In the genomic region with DNA sequence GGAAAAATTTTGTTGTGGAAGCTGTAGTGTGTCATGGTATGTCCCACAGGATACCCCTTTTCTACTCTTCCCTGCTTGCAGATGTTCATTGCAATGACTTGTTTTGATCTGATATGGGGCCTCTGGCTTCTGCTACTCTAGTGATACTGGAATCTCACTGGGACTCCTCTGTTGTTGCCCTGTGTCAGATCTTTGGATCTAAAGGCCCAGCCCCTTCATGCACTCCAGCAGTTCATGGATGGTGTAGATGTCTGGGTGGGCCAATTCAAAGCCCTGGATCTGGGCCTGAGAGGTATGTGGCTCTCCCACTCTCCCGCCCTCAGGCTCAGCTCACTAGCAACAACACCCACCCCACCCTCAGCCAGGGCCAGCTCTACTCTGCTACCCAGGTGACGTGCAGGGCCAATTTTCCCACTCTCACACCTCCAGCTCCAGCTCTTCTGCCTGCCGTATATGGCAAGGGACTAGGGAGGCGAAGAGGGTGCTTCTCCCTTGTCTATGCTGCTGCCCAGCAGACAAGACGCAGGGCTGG, we compare ENCODE assay signal across 22 mouse cellular contexts. TPM values are rescaled to one million over a fixed set of nuclear protein-coding genes. Genes with fewer than 3 reads are reported as not detected.
DNase-seq lines count a peak whose midpoint lies in the region; ATAC-seq and TF ChIP-seq lines count a peak whose summit lies in the region.
"Had no signal": no experiment of that assay in that cellular context is flagged by ENCODE, and none has a peak within 500 bp of the region (broad histone marks: within the 10 kb centered on the region; RNA-seq: fewer than 3 reads in every experiment).

No protein-coding gene starts in this region.

- H3K27me3 ChIP-seq in hindbrain, postnatal 0 days (ENCODE audit: insufficient read depth, low read length) = no peaks in the 10 kb centered on the region
- H3K27me3 ChIP-seq in hindbrain, embryonic 14.5 days (ENCODE audit: control insufficient read depth, insufficient read depth, low read length) = no peaks in the 10 kb centered on the region
- H3K27me3 ChIP-seq in lung, embryonic 15.5 days = no peaks in the 10 kb centered on the region
- no peaks in the 10 kb centered on the region for H3K27me3 ChIP-seq in limb, embryonic 15.5 days
- no peaks in the 10 kb centered on the region for H3K27me3 ChIP-seq in liver, embryonic 13.5 days
- H3K27me3 ChIP-seq: embryonic facial prominence, embryonic 15.5 days; hindbrain, embryonic 12.5 days; midbrain, embryonic 12.5 days; stomach, embryonic 15.5 days had no signal

- H3K9ac ChIP-seq in hindbrain, postnatal 0 days (replicated peaks; ENCODE audit: low read length) = no peak overlapping the region
- no peak overlapping the region for H3K9ac ChIP-seq in hindbrain, embryonic 14.5 days
- no peak overlapping the region for H3K9ac ChIP-seq in lung, embryonic 15.5 days
- no peak overlapping the region for H3K9ac ChIP-seq in limb, embryonic 15.5 days
- no peak overlapping the region for H3K9ac ChIP-seq in liver, embryonic 13.5 days
- H3K9ac ChIP-seq: embryonic facial prominence, embryonic 15.5 days; hindbrain, embryonic 12.5 days; midbrain, embryonic 12.5 days; stomach, embryonic 15.5 days had no signal

- no peaks in the 10 kb centered on the region for H3K4me1 ChIP-seq in hindbrain, postnatal 0 days (ENCODE audit: insufficient read depth, low read length)
- no peaks in the 10 kb centered on the region for H3K4me1 ChIP-seq in hindbrain, embryonic 14.5 days (replicated peaks; ENCODE audit: control insufficient read depth, insufficient read depth, low read length)
- H3K4me1 ChIP-seq in lung, embryonic 15.5 days = no peaks in the 10 kb centered on the region
- no peaks in the 10 kb centered on the region for H3K4me1 ChIP-seq in limb, embryonic 15.5 days
- peaks cover 16% of the 10 kb centered on the region for H3K4me1 ChIP-seq in liver, embryonic 13.5 days (replicated peaks)
- H3K4me1 ChIP-seq: embryonic facial prominence, embryonic 15.5 days; hindbrain, embryonic 12.5 days; midbrain, embryonic 12.5 days; stomach, embryonic 15.5 days had no signal

- TF ChIP-seq CTCF in hindbrain, postnatal 0 days (IDR thresholded peaks at IDR 0.05; ENCODE audit: low read depth) = no peak

- no peak overlapping the region for H3K4me2 ChIP-seq in hindbrain, postnatal 0 days (ENCODE audit: low read depth, low read length)
- no peak overlapping the region for H3K4me2 ChIP-seq in hindbrain, embryonic 14.5 days (replicated peaks)
- H3K4me2 ChIP-seq in lung, embryonic 15.5 days = no peak overlapping the region
- no peak overlapping the region for H3K4me2 ChIP-seq in limb, embryonic 15.5 days
- H3K4me2 ChIP-seq in liver, embryonic 13.5 days = no peak overlapping the region
- H3K4me2 ChIP-seq: embryonic facial prominence, embryonic 15.5 days; heart, embryonic 11.5 days; hindbrain, embryonic 12.5 days; midbrain, embryonic 12.5 days; stomach, embryonic 15.5 days had no signal

- 93% methylated on average over 5 of the region's 5 CpGs for WGBS in hindbrain, postnatal 0 days
- WGBS in hindbrain, embryonic 14.5 days = 97% methylated on average over 5 of the region's 5 CpGs
- 90% methylated on average over 5 of the region's 5 CpGs for WGBS in lung, embryonic 15.5 days
- WGBS in limb, embryonic 15.5 days = 90% methylated on average over 5 of the region's 5 CpGs
- WGBS in liver, embryonic 13.5 days (ENCODE audit: insufficient replicate concordance) = 90% methylated on average over 5 of the region's 5 CpGs

- no peak for DNase-seq in hindbrain, postnatal 0 days (ENCODE audit: low spot score)
- no peak for DNase-seq in hindbrain, embryonic 14.5 days (ENCODE audit: low spot score)
- no peak for DNase-seq in lung, postnatal 10 days
- DNase-seq in liver, embryonic 13.5 days = no peak
- no peak for DNase-seq in embryo, embryonic 9.5 days (ENCODE audit: extremely low spot score)
- DNase-seq: adrenal gland, adult 8-10 months; cerebellum, adult 2 months; cerebellum, postnatal 25 days; gastrocnemius, postnatal 10 days; kidney, adult 11 months; layer of hippocampus, adult 9-11 months; thymus, adult 2 months; thymus, postnatal 4 days had no signal

- 0 out of 2 replicates have a peak, but pooled peaks have one; percentile 18 for ATAC-seq in hindbrain, postnatal 0 days
- ATAC-seq in hindbrain, embryonic 14.5 days (ENCODE audit: low FRiP score) = no peak
- ATAC-seq in lung, embryonic 15.5 days (ENCODE audit: borderline replicate concordance, extremely low read depth, low FRiP score, low TSS enrichment) = 0 out of 2 replicates have a peak, but pooled peaks have one; percentile 35
- ATAC-seq in limb, embryonic 15.5 days (ENCODE audit: insufficient number of reproducible peaks, low FRiP score, low TSS enrichment, low read depth) = 0 out of 2 replicates have a peak, but pooled peaks have one; percentile 24
- peak; percentile 70 for ATAC-seq in liver, embryonic 13.5 days (ENCODE audit: low read depth)
- ATAC-seq: activated CD4-positive, CD25-positive, alpha-beta regulatory T cell, adult 4 months; forebrain, embryonic 16.5 days had no signal

- H3K27ac ChIP-seq in hindbrain, postnatal 0 days = no peak overlapping the region
- H3K27ac ChIP-seq in hindbrain, embryonic 14.5 days = no peak overlapping the region
- H3K27ac ChIP-seq in lung, embryonic 15.5 days = no peak overlapping the region
- no peak overlapping the region for H3K27ac ChIP-seq in limb, embryonic 15.5 days
- H3K27ac ChIP-seq in liver, embryonic 13.5 days = no peak overlapping the region
- H3K27ac ChIP-seq: embryonic facial prominence, embryonic 15.5 days; hindbrain, embryonic 12.5 days; midbrain, embryonic 12.5 days; stomach, embryonic 15.5 days had no signal

- no peak overlapping the region for H3K4me3 ChIP-seq in hindbrain, postnatal 0 days (ENCODE audit: low read length)
- no peak overlapping the region for H3K4me3 ChIP-seq in hindbrain, embryonic 14.5 days (replicated peaks; ENCODE audit: low read length)
- H3K4me3 ChIP-seq in lung, embryonic 15.5 days = no peak overlapping the region
- no peak overlapping the region for H3K4me3 ChIP-seq in limb, embryonic 15.5 days
- no peak overlapping the region for H3K4me3 ChIP-seq in liver, embryonic 13.5 days (replicated peaks)
- H3K4me3 ChIP-seq: embryonic facial prominence, embryonic 15.5 days; hindbrain, embryonic 12.5 days; midbrain, embryonic 12.5 days; stomach, embryonic 15.5 days had no signal

- H3K9me3 ChIP-seq in hindbrain, postnatal 0 days (ENCODE audit: low read length) = no peaks in the 10 kb centered on the region
- H3K9me3 ChIP-seq in hindbrain, embryonic 14.5 days (ENCODE audit: control insufficient read depth, low read length) = peaks cover 3% of the 10 kb centered on the region; the same call in 1 of the 2 replicates
- no peaks in the 10 kb centered on the region for H3K9me3 ChIP-seq in lung, embryonic 15.5 days
- H3K9me3 ChIP-seq in limb, embryonic 15.5 days = no peaks in the 10 kb centered on the region
- H3K9me3 ChIP-seq in liver, embryonic 13.5 days (replicated peaks) = no peaks in the 10 kb centered on the region
- H3K9me3 ChIP-seq: embryonic facial prominence, embryonic 15.5 days; midbrain, embryonic 12.5 days; stomach, embryonic 15.5 days had no signal

- H3K36me3 ChIP-seq in hindbrain, postnatal 0 days (ENCODE audit: insufficient read depth, low read length) = 0 out of 2 replicates have a peak, but pooled peaks cover 9% of the 10 kb centered on the region
- 0 out of 2 replicates have a peak, but pooled peaks cover 7% of the 10 kb centered on the region for H3K36me3 ChIP-seq in hindbrain, embryonic 14.5 days (replicated peaks; ENCODE audit: control insufficient read depth, insufficient read depth)
- peaks cover 28% of the 10 kb centered on the region for H3K36me3 ChIP-seq in lung, embryonic 15.5 days
- peaks cover 29% of the 10 kb centered on the region for H3K36me3 ChIP-seq in limb, embryonic 15.5 days
- peaks cover 25% of the 10 kb centered on the region for H3K36me3 ChIP-seq in liver, embryonic 13.5 days

RNA-seq across cellular contexts. Expression of gene Mrps9, which starts 13.8 kb away (rescaled TPM):
- 21.2 and 27.8 TPM in 2 replicates for total RNA-seq in hindbrain, postnatal 0 days (2014; rRNA removed)
- 33.6 and 36.9 TPM in 2 replicates for polyA plus RNA-seq in hindbrain, postnatal 0 days (2015; fragmentation: Nextera tagmentation; extraction: Ambion mirVana)
- 29.0 and 36.3 TPM in 2 replicates for polyA plus RNA-seq in hindbrain, embryonic 14.5 days (2014; fragmentation: Nextera tagmentation; extraction: Ambion mirVana)
- polyA plus RNA-seq in lung, embryonic 15.5 days (2015; fragmentation: Nextera tagmentation; extraction: Ambion mirVana) = 46.6 and 47.2 TPM in 2 replicates
- 40.8 and 44.7 TPM in 2 replicates for polyA plus RNA-seq in limb, embryonic 15.5 days (2015; fragmentation: Nextera tagmentation; extraction: Ambion mirVana)
- 32.2 and 34.8 TPM in 2 replicates for polyA plus RNA-seq in liver, embryonic 13.5 days (2015; fragmentation: Nextera tagmentation; extraction: Ambion mirVana)
